Mouse (Mus musculus): ENCODE measurements around the gene Gnas.
"Not testable (repeated sequence)": the region's sequence is repeated elsewhere in the genome, so short reads cannot be mapped to it uniquely, and the experiment has no call there.

Gene Gnas

GRCm38 (mm10) chr2:174328358-174328905 is 44.3 kb downstream of the Gnas start:
- no peak for DNase-seq (ENCODE audit: low spot score in 2 of 2)

- DNase-seq (ENCODE audit: low spot score in 2 of 2), result no peak
These were observed 45.0 kb downstream of the Gnas start for GRCm38 (mm10) chr2:174328926-174329662.

- peak; percentile 69 to 83 for DNase-seq (ENCODE audit: low spot score in 2 of 2)
These were observed 45.8 kb downstream of the Gnas start for GRCm38 (mm10) chr2:174329663-174330615.

- peak; percentile 55 to 70 for DNase-seq (ENCODE audit: low spot score in 2 of 2)
These were observed 46.6 kb downstream of the Gnas start for GRCm38 (mm10) chr2:174330616-174331191.

GRCm38 (mm10) chr2:174331282-174332030 is 47.3 kb downstream of the Gnas start:
- no peak for DNase-seq (ENCODE audit: low spot score in 2 of 2)

- DNase-seq (ENCODE audit: low spot score in 2 of 2), result no peak
These were observed 49.2 kb downstream of the Gnas start for GRCm38 (mm10) chr2:174333239-174333890.

- DNase-seq (ENCODE audit: low spot score in 2 of 2), result no peak
These were observed 50.3 kb downstream of the Gnas start for GRCm38 (mm10) chr2:174334415-174334814.

- no peak for DNase-seq (ENCODE audit: low spot score in 2 of 2)
These were observed 53.2 kb downstream of the Gnas start for GRCm38 (mm10) chr2:174337275-174337674.

GRCm38 (mm10) chr2:174339701-174340100 is 55.6 kb downstream of the Gnas start:
- DNase-seq (ENCODE audit: low spot score in 2 of 2), result no peak

- DNase-seq (ENCODE audit: low spot score in 2 of 2), result no peak
These were observed 56.2 kb downstream of the Gnas start for GRCm38 (mm10) chr2:174340229-174340892.

GRCm38 (mm10) chr2:174340893-174341580 is 56.9 kb downstream of the Gnas start:
- DNase-seq (ENCODE audit: low spot score in 2 of 2), result no peak

- no peak for DNase-seq (ENCODE audit: low spot score in 2 of 2)
These were observed 58.8 kb downstream of the Gnas start for GRCm38 (mm10) chr2:174342793-174343400.

- DNase-seq (ENCODE audit: low spot score in 2 of 2), result no peak
These were observed 59.4 kb downstream of the Gnas start for GRCm38 (mm10) chr2:174343566-174343965.

GRCm38 (mm10) chr2:174344003-174344655 is 60.0 kb downstream of the Gnas start:
- DNase-seq (ENCODE audit: low spot score in 2 of 2), result peak in 1 of 2 experiments; percentile 30

GRCm38 (mm10) chr2:174344996-174345395 is 60.9 kb downstream of the Gnas start:
- no peak for DNase-seq (ENCODE audit: low spot score in 2 of 2)

GRCm38 (mm10) chr2:174346612-174346998 is 62.5 kb downstream of the Gnas start, which contains the start of gene Gm20721:
TSS of gene Gm20721 (minus strand) at chr2:174346712.
- no peak for DNase-seq (ENCODE audit: low spot score in 2 of 2)

- not testable (repeated sequence) for DNase-seq (ENCODE audit: low spot score in 2 of 2)
These were observed 63.0 kb downstream of the Gnas start for GRCm38 (mm10) chr2:174346999-174347668.

- DNase-seq (ENCODE audit: low spot score in 2 of 2), result no peak
These were observed 74.4 kb downstream of the Gnas start for GRCm38 (mm10) chr2:174358516-174358915.

Measured in cerebellum, postnatal 4 days (tissue).